Mouse (Mus musculus) CH12F3 (cell line): ENCODE results near the gene AI467606.
"Not testable (repeated sequence)": the region's sequence is repeated elsewhere in the genome, so short reads cannot be mapped to it uniquely, and the experiment has no call there.

Experiments
- in situ Hi-C: fragments of 300-500 bp; cut with MboI; formaldehyde crosslinking; loops from 2 replicates; pipeline ENCODE4 v1.14.3; 2020; ENCODE audit warnings: low sequenced_read_pairs

The AI467606 gene

GRCm38 (mm10) chr7:127091114-127091896, at the start of gene AI467606:
AI467606 (plus strand) TSS chr7:127091359.
- in situ Hi-C loops: no loop called here

GRCm38 (mm10) chr7:127041851-127042672, 49.1 kb upstream of the AI467606 start, which contains the start of gene Kif22:
Kif22 (minus strand) TSS chr7:127042471.
- in situ Hi-C loops: no loop called here

- in situ Hi-C loops: no loop called here
Observed at GRCm38 (mm10) chr7:127055026-127055585, 36.1 kb upstream of the AI467606 start.

- in situ Hi-C loops: no loop called here
Observed at GRCm38 (mm10) chr7:127065538-127065937, 25.6 kb upstream of the AI467606 start.

- in situ Hi-C loops: no loop called here
Observed at GRCm38 (mm10) chr7:127066317-127066716, 24.8 kb upstream of the AI467606 start.

- in situ Hi-C loops: no loop called here
Observed at GRCm38 (mm10) chr7:127070871-127071413, 20.2 kb upstream of the AI467606 start.

GRCm38 (mm10) chr7:127073221-127073620, 17.9 kb upstream of the AI467606 start:
- in situ Hi-C loops: no loop called here

- in situ Hi-C loops: loop anchor here (5.0 kb wide), 1 partner anchor 299 kb away; the partner anchor contains the start of gene Ypel3
Observed at GRCm38 (mm10) chr7:127076188-127076587, 15.0 kb upstream of the AI467606 start.

- in situ Hi-C loops: loop anchor here (5.0 kb wide), 1 partner anchor 300 kb away; the partner anchor contains the start of gene Ypel3
Observed at GRCm38 (mm10) chr7:127077692-127078091, 13.5 kb upstream of the AI467606 start.

GRCm38 (mm10) chr7:127080045-127080444, 11.1 kb upstream of the AI467606 start:
- in situ Hi-C loops: no loop called here

- in situ Hi-C loops: no loop called here
Observed at GRCm38 (mm10) chr7:127082271-127082670, 8.9 kb upstream of the AI467606 start.

GRCm38 (mm10) chr7:127082995-127083394, 8.2 kb upstream of the AI467606 start:
- in situ Hi-C loops: no loop called here

GRCm38 (mm10) chr7:127083689-127084088, 7.5 kb upstream of the AI467606 start:
- in situ Hi-C loops: no loop called here

- in situ Hi-C loops: no loop called here
Observed at GRCm38 (mm10) chr7:127084794-127085193, 6.4 kb upstream of the AI467606 start.

GRCm38 (mm10) chr7:127085751-127086150, 5.4 kb upstream of the AI467606 start:
- in situ Hi-C loops: not testable (repeated sequence)

GRCm38 (mm10) chr7:127087278-127088010, 3.7 kb upstream of the AI467606 start, which contains the start of gene Zg16:
Zg16 (minus strand) TSS chr7:127087328.
- in situ Hi-C loops: not testable (repeated sequence)

- in situ Hi-C loops: no loop called here
Observed at GRCm38 (mm10) chr7:127088083-127088482, 3.1 kb upstream of the AI467606 start.

- in situ Hi-C loops: no loop called here
Observed at GRCm38 (mm10) chr7:127088901-127089845, 2.0 kb upstream of the AI467606 start.
